Mouse (Mus musculus) gastrocnemius, adult 2 months (tissue): ENCODE data around the gene Prkci. TPM values are rescaled to one million over a fixed set of nuclear protein-coding genes. Genes with fewer than 3 reads are reported as not detected.

Source experiments
- DNase-seq: peaks from one replicate; pipeline ENCODE4 v3.0.0; 2022
- H3K27ac ChIP-seq: fragments of 200-600 bp; 2 replicates; pipeline ENCODE4 v1.8.1; 2022; ENCODE audit warnings: mild to moderate bottlenecking
- H3K4me3 ChIP-seq: fragments of 200-600 bp; 2 replicates; pipeline ENCODE4 v1.8.1; 2022; ENCODE audit warnings: mild to moderate bottlenecking, moderate library complexity
- CTCF ChIP-seq: fragments of 200-600 bp; IDR thresholded peaks from 2 replicates; pipeline ENCODE4 v1.8.1; 2022; ENCODE audit warnings: antibody characterized with exemption, mild to moderate bottlenecking, moderate library complexity
- intact Hi-C: fragments of 180-260 bp; cut with DNase I; formaldehyde crosslinking; loops from one replicate; pipeline ENCODE4 v1.15.1; 2025
- total RNA-seq, 2 experiments: library from RNA; stranded (reverse); gene quantifications; 2 replicates each; pipeline ENCODE4 v1.2.3; 2021

Prkci gene
- total RNA-seq, 2 experiments from 2014 or later, result 4.3 to 6.3 TPM

GRCm38 (mm10) chr3:30975102-30975754 lies 20.3 kb upstream of the Prkci start:
- no peak overlapping the region for H3K4me3 ChIP-seq
- H3K27ac ChIP-seq, result no peak overlapping the region
- intact Hi-C loops, result loop anchor here (2.0 to 10.0 kb wide), 3 partner anchors 123 to 278 kb away; partner anchors contain the start of gene Sec62
- peak; percentile 81 for TF ChIP-seq CTCF
- peak; percentile 51 for DNase-seq

- Histone ChIP-seq H3K4me3 (no peak overlapping the region), H3K27ac (no peak overlapping the region)
- DNase-seq, result no peak
- intact Hi-C loops, result loop anchor here (5.0 to 10.0 kb wide), 2 partner anchors 125 to 182 kb away; partner anchors contain the start of gene Sec62
- no peak for TF ChIP-seq CTCF
Observed at GRCm38 (mm10) chr3:30976991-30977603, 18.4 kb upstream of the Prkci start.

- Histone ChIP-seq H3K4me3 (no peak overlapping the region), H3K27ac (no peak overlapping the region)
- intact Hi-C loops, result no loop called here
- TF ChIP-seq CTCF, result no peak
- DNase-seq, result no peak
Observed at GRCm38 (mm10) chr3:30981616-30982380, 13.7 kb upstream of the Prkci start.

- Histone ChIP-seq H3K4me3 (no peak overlapping the region), H3K27ac (no peak overlapping the region)
- intact Hi-C loops, result no loop called here
- no peak for DNase-seq
- no peak for TF ChIP-seq CTCF
Observed at GRCm38 (mm10) chr3:30982924-30983536, 12.5 kb upstream of the Prkci start.

- no peak overlapping the region for H3K4me3 ChIP-seq
- no peak for DNase-seq
- H3K27ac ChIP-seq, result no peak overlapping the region
- no peak for TF ChIP-seq CTCF
- intact Hi-C loops, result no loop called here
Observed at GRCm38 (mm10) chr3:30987396-30988318, 7.9 kb upstream of the Prkci start.

GRCm38 (mm10) chr3:30992161-30992560 lies 3.4 kb upstream of the Prkci start:
- no peak overlapping the region for H3K27ac ChIP-seq
- DNase-seq, result no peak
- intact Hi-C loops, result no loop called here
- no peak for TF ChIP-seq CTCF
- H3K4me3 ChIP-seq, result no peak overlapping the region

GRCm38 (mm10) chr3:30993066-30993573 lies 2.4 kb upstream of the Prkci start:
- intact Hi-C loops, result no loop called here
- Histone ChIP-seq H3K4me3 (no peak overlapping the region), H3K27ac (no peak overlapping the region)
- TF ChIP-seq CTCF, result no peak
- DNase-seq, result no peak

GRCm38 (mm10) chr3:30994859-30995258 lies 688 bp upstream of the Prkci start:
- intact Hi-C loops, result loop anchor here (1.0 kb wide), 1 partner anchor 26 kb away; the partner anchor contains the start of gene Phc3
- no peak for DNase-seq
- TF ChIP-seq CTCF, result no peak

GRCm38 (mm10) chr3:30995899-30996687 lies 546 bp downstream of the Prkci start:
- TF ChIP-seq CTCF, result no peak
- intact Hi-C loops, result loop anchor here (1.0 kb wide), 1 partner anchor 27 kb away; the partner anchor contains the start of gene Phc3
- no peak for DNase-seq
- Histone ChIP-seq H3K27ac (peak overlapping the region; percentile 98), H3K4me3 (peak overlapping the region; percentile 81)

More at GRCm38 (mm10) chr3:30994859-30995258, 688 bp upstream of the Prkci start:
- peak overlapping the region; percentile 81 for H3K4me3 ChIP-seq
- peak overlapping the region; percentile 98 for H3K27ac ChIP-seq

- DNase-seq, result no peak
- Histone ChIP-seq H3K27ac (peak overlapping the region; percentile 98), H3K4me3 (peak overlapping the region; percentile 81)
- TF ChIP-seq CTCF, result no peak
- intact Hi-C loops, result no loop called here
Observed at GRCm38 (mm10) chr3:30996688-30997014, 1.1 kb downstream of the Prkci start.
